Mouse (Mus musculus): ENCODE results near the gene Fam83f.

GRCm38 (mm10) chr15:80693492-80693891, 21.8 kb downstream of the Fam83f start:
- TF ChIP-seq CTCF (IDR thresholded peaks at IDR 0.05; ENCODE audit: borderline replicate concordance, insufficient read depth, low read depth, low read length) (no peak), POLR2A (IDR thresholded peaks at IDR 0.05; ENCODE audit: borderline replicate concordance, insufficient read depth, low read length) (no peak)
